Mouse (Mus musculus) left cerebral cortex, postnatal 36 days (tissue): ENCODE measurements around the gene Dclre1a. TPM values are rescaled to one million over a fixed set of nuclear protein-coding genes. Genes with fewer than 3 reads are reported as not detected.

Experiments
- DNase-seq, 2 experiments: peaks; one replicate each; pipeline ENCODE4 v3.0.0; 2021 to 2022; ENCODE audit warnings: low spot score in 2 of 2, mixed read lengths in 1 of 2
- intact Hi-C: fragments of 180-260 bp; cut with DNase I; formaldehyde crosslinking; loops from one replicate; pipeline ENCODE4 v1.15.1; 2025
- total RNA-seq, 2 experiments: library from RNA; stranded (reverse); gene quantifications; 2 replicates each; pipeline ENCODE4 v1.2.3; 2021

Gene Dclre1a
- total RNA-seq, 2 experiments from 2014 or later: 9.5 to 11.2 TPM

DNA sequence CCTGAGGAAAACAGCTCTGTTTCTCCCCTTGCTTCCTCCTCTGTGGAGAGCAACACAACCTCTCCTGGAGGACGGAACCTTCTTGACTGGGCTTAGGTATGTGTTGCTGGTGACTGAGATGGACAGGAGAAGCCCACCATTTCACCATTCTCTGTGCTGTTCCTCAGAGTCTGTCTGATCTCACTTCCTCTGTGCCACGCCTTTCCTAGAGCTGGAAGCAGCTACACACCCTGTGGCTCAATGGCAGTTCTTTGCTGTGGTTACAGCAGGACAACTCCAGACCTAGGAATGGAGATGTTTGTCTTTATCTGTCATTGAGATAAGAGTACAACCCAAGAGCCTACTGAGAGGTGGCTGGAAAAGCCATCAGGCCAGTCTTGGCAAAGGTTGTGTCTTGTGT, 60.7 kb downstream of the Dclre1a start:
- intact Hi-C loops: no loop called here
- no peak for DNase-seq

DNA sequence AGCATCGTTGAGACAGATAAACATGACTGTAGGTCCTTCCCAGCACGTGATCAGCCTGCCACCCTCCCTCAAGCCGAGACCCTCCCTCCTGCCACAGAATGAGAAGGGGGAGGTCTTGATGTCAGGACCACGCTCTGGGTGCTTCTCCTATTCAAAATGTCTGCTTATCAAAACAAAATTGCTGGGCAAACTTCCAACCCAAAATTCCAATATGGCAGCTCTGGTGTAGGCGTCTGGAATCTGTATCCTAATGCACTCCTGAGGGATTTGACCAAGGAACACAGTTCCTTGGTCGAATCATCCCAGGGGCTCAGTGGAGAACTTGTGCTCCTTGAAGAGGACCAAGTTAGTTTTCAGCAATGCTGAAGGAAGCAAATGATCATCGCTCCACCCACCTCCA, 61.1 kb downstream of the Dclre1a start:
- intact Hi-C loops: no loop called here

DNA sequence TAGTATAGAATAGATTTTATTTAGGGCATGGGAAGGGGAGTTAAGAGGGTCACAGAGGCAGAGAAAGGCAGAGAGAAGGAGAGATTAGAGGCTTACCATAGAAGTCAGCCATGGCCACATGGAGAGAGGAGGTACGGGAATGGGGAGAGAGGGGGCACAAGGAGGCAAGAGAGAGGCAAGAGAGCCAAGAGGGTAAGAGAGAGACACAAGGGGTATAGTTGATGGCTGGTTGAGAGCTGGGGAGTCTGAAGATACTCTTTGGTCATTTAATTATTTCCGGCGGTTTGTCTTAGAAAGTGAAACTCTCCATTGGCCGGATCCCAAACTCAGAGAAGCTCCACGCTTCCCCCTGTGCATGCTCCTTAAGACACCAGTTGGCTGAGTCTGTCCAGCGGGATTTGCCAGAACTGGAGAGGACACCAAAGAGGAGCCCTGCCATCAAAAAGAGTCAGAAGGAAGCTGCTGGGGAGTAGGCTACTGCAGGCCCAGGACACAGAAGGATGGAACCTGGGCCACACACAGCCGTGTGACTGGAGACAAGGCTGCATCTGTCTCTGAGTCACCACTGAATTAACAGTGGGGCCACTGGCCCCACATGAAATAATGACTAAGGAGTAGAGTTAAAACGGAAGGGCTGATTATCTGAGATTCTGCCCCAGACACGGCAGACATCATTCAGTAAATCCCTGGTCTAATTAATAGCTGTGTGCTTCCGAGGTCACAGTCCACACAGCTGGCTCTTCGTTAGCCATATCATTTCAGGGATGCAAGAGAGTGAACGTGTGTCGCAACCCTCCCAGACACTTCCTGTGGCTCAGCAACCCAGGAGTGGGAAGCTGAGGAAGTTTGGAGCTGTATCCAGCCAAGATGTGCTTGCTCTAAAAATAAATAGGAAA, 62.4 kb downstream of the Dclre1a start:
- intact Hi-C loops: no loop called here
- no peak for DNase-seq

More for the DNA sequence above, 61.1 kb downstream of the Dclre1a start:
- no peak for DNase-seq

DNA sequence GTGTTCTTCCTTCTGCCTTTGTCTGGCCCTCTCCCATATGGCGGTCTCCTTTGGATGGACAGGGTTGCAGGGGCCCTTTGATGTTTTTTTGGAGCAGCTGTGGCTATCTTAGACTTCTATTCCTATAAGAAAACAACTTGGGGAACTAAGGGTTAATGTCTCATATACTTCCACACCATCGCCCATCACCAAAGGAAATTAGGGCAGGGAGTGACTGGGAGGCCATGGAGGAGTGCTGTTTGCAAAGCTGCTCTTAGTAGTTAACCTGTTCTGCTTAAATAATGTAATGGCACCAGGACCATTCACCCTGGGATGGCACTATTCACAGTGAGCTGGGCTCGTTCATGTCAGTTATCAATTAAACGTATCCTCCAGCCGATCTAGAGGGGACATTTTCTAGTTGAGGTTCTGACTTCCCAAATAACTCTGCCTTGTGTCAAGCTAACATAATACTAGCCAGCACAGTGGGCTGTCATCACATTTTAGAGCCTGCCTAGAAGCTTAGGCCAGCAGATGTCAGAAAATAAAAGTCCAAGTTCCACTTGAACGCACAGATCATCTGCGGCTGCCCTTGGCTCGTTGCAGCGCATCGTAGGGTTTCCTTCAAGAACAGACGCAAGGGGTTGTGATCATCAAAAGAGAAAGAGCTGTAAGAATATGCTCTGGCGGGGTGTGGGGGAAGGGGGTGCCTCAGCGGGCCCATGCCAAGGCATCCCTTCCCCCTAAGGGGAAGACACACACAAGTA, 63.2 kb downstream of the Dclre1a start:
- intact Hi-C loops: no loop called here
- DNase-seq: no peak

Other genes with a start within 250 kb of the Dclre1a start
- gene Nrap, start 158.2 kb downstream of the Dclre1a start, total RNA-seq: under 1 TPM; 0.64 to 0.66 TPM
- gene Casp7, start 151.1 kb downstream of the Dclre1a start, total RNA-seq: 1 to 10 TPM; 3.2 to 4.4 TPM
- 1 to 10 TPM in 1 of 2 experiments, under 1 TPM in 1; 0.52 to 1.0 TPM for gene Plekhs1, start 86.6 kb downstream of the Dclre1a start, total RNA-seq
- 10 to 100 TPM; 11.8 to 14.5 TPM for gene Nhlrc2, start within 50 bp of the Dclre1a start, total RNA-seq
- gene Adrb1, start 174.0 kb upstream of the Dclre1a start, total RNA-seq: 10 to 100 TPM; 43.2 to 50.9 TPM